Mouse (Mus musculus): ENCODE data around the gene 9930021J03Rik. TPM values are rescaled to one million over a fixed set of nuclear protein-coding genes. Genes with fewer than 3 reads are reported as not detected.

9930021J03Rik gene
- total and polyA plus RNA-seq, 2 experiments from 2014 or later: 5.2 to 23.8 TPM

GRCm38 (mm10) chr19:29842973-29843372 is 37.2 kb upstream of the 9930021J03Rik start:
- DNase-seq (ENCODE audit: low spot score): no peak
- Histone ChIP-seq H3K4me2 (ENCODE audit: low read depth, low read length) (no peak overlapping the region), H3K9me3 (ENCODE audit: low read length) (no peaks in the 10 kb centered on the region), H3K27ac (peak overlapping the region; percentile 81), H3K4me3 (ENCODE audit: low read length) (no peak overlapping the region), H3K27me3 (ENCODE audit: insufficient read depth, low read length) (no peaks in the 10 kb centered on the region), H3K4me1 (ENCODE audit: insufficient read depth, low read length) (peaks cover 17% of the 10 kb centered on the region; the same call in 1 of the 2 replicates), H3K36me3 (ENCODE audit: insufficient read depth, low read length) (no peaks in the 10 kb centered on the region), H3K9ac (replicated peaks; ENCODE audit: low read length) (no peak overlapping the region)
- no peak for TF ChIP-seq CTCF (IDR thresholded peaks at IDR 0.05; ENCODE audit: low read depth)
- WGBS: 61% methylated on average over 8 of the region's 8 CpGs
- no peak for ATAC-seq

DNA sequence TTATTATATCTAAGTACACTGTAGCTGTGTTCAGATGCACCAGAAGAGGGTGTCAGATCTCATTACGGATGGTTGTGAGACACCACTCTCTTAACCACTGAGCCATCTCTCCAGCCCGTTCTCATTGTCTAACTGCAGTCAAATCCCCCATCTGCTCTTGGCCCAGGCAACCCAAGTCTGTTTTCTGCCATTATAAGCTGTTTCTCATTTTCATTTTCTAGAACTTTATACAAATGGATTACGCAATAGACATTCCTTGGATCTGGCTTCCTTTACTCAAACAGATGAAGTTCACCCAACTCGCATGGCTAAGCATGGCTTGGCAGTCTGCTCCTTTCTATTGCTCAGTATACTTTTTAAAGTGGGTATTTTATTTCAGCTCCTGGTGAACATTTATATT is 34.9 kb upstream of the 9930021J03Rik start:
- H3K27me3 ChIP-seq (ENCODE audit: insufficient read depth, low read length): no peaks in the 10 kb centered on the region
- ATAC-seq (no peak), DNase-seq (ENCODE audit: low spot score) (no peak)
- TF ChIP-seq CTCF (IDR thresholded peaks at IDR 0.05; ENCODE audit: low read depth): no peak
- no peaks in the 10 kb centered on the region for H3K36me3 ChIP-seq (ENCODE audit: insufficient read depth, low read length)
- peaks cover 17% of the 10 kb centered on the region; the same call in 1 of the 2 replicates for H3K4me1 ChIP-seq (ENCODE audit: insufficient read depth, low read length)
- no peaks in the 10 kb centered on the region for H3K9me3 ChIP-seq (ENCODE audit: low read length)
- no peak overlapping the region for H3K4me3 ChIP-seq (ENCODE audit: low read length)
- H3K27ac ChIP-seq: no peak overlapping the region
- WGBS: 86% methylated on average over 4 of the region's 4 CpGs
- no peak overlapping the region for H3K4me2 ChIP-seq (ENCODE audit: low read depth, low read length)
- H3K9ac ChIP-seq (replicated peaks; ENCODE audit: low read length): no peak overlapping the region

- WGBS: 62% methylated on average over 3 of the region's 3 CpGs
Measured at GRCm38 (mm10) chr19:29838636-29839135, 32.9 kb upstream of the 9930021J03Rik start.

DNA sequence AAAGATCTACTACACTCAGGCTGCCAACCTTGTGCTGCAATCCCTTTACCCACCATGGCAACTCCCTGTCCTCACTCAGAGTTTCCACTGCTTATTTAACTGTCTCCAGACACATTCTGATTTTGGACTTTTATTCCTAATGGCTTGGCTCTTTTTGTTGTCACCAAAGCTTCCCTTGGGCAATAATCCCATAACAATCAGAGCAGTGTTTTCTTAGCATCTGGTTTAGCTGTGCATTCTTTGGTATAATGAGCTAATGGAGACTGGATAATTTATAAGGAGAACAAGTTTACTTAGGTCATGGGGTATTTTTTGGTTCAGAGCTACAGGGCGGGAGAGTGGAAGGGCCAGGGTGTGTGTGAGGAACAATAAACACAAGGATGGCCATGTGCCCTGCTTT is 32.4 kb upstream of the 9930021J03Rik start:
- 79% methylated on average over 1 of the region's 1 CpGs for WGBS
- Histone ChIP-seq H3K4me1 (ENCODE audit: insufficient read depth, low read length) (0 out of 2 replicates have a peak, but pooled peaks cover 1% of the 10 kb centered on the region), H3K36me3 (ENCODE audit: insufficient read depth, low read length) (no peaks in the 10 kb centered on the region), H3K27ac (no peak overlapping the region), H3K4me3 (ENCODE audit: low read length) (no peak overlapping the region), H3K4me2 (ENCODE audit: low read depth, low read length) (no peak overlapping the region), H3K9me3 (ENCODE audit: low read length) (no peaks in the 10 kb centered on the region), H3K27me3 (ENCODE audit: insufficient read depth, low read length) (no peaks in the 10 kb centered on the region), H3K9ac (replicated peaks; ENCODE audit: low read length) (no peak overlapping the region)
- ATAC-seq: no peak
- DNase-seq (ENCODE audit: low spot score): no peak
- TF ChIP-seq CTCF (IDR thresholded peaks at IDR 0.05; ENCODE audit: low read depth): no peak

More at GRCm38 (mm10) chr19:29838636-29839135, 32.9 kb upstream of the 9930021J03Rik start:
- H3K9ac ChIP-seq (replicated peaks; ENCODE audit: low read length): no peak overlapping the region
- 0 out of 2 replicates have a peak, but pooled peaks cover 6% of the 10 kb centered on the region for H3K4me1 ChIP-seq (ENCODE audit: insufficient read depth, low read length)
- H3K27me3 ChIP-seq (ENCODE audit: insufficient read depth, low read length): no peaks in the 10 kb centered on the region
- ATAC-seq (no peak), DNase-seq (ENCODE audit: low spot score) (no peak)
- no peaks in the 10 kb centered on the region for H3K9me3 ChIP-seq (ENCODE audit: low read length)
- no peak overlapping the region for H3K4me3 ChIP-seq (ENCODE audit: low read length)
- no peak overlapping the region for H3K27ac ChIP-seq
- no peaks in the 10 kb centered on the region for H3K36me3 ChIP-seq (ENCODE audit: insufficient read depth, low read length)
- TF ChIP-seq CTCF (IDR thresholded peaks at IDR 0.05; ENCODE audit: low read depth): no peak
- H3K4me2 ChIP-seq (ENCODE audit: low read depth, low read length): no peak overlapping the region

- no peak overlapping the region for H3K9ac ChIP-seq (replicated peaks; ENCODE audit: low read length)
- no peak overlapping the region for H3K4me3 ChIP-seq (ENCODE audit: low read length)
- H3K9me3 ChIP-seq (ENCODE audit: low read length): no peaks in the 10 kb centered on the region
- WGBS: 81% methylated on average over 3 of the region's 3 CpGs
- no peak for TF ChIP-seq CTCF (IDR thresholded peaks at IDR 0.05; ENCODE audit: low read depth)
- H3K27ac ChIP-seq: no peak overlapping the region
- H3K4me1 ChIP-seq (ENCODE audit: insufficient read depth, low read length): no peaks in the 10 kb centered on the region
- H3K4me2 ChIP-seq (ENCODE audit: low read depth, low read length): no peak overlapping the region
- H3K36me3 ChIP-seq (ENCODE audit: insufficient read depth, low read length): no peaks in the 10 kb centered on the region
- DNase-seq (ENCODE audit: low spot score) (no peak), ATAC-seq (no peak)
- H3K27me3 ChIP-seq (ENCODE audit: insufficient read depth, low read length): no peaks in the 10 kb centered on the region
Measured at GRCm38 (mm10) chr19:29835364-29836034, 29.7 kb upstream of the 9930021J03Rik start.

DNA sequence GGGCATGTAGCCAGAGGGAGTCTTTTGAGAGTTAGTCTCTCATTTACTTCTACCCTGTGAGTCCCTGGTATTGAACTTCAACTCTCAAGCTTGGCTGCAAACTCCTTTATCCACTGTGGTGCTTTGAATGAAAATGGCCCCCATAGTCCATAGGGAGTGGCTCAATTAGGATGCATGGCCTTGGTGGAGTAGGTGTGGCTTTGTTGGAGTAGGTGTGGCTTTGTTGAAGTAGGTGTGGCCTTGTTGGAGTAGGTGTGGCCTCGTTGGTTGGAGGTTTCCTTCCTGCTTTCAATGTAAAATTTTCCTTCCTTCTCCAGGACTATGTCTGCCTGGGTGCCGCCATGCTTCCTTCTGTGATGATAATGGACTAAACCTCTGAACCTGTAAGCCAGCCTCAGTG is 25.1 kb upstream of the 9930021J03Rik start:
- no peak overlapping the region for H3K27ac ChIP-seq
- 80% methylated on average over 2 of the region's 2 CpGs for WGBS
- ATAC-seq (no peak), DNase-seq (ENCODE audit: low spot score) (no peak)
- no peaks in the 10 kb centered on the region for H3K9me3 ChIP-seq (ENCODE audit: low read length)
- no peaks in the 10 kb centered on the region for H3K36me3 ChIP-seq (ENCODE audit: insufficient read depth, low read length)
- no peak overlapping the region for H3K4me3 ChIP-seq (ENCODE audit: low read length)
- no peaks in the 10 kb centered on the region for H3K4me1 ChIP-seq (ENCODE audit: insufficient read depth, low read length)
- no peak overlapping the region for H3K9ac ChIP-seq (replicated peaks; ENCODE audit: low read length)
- no peak overlapping the region for H3K4me2 ChIP-seq (ENCODE audit: low read depth, low read length)
- H3K27me3 ChIP-seq (ENCODE audit: insufficient read depth, low read length): no peaks in the 10 kb centered on the region
- no peak for TF ChIP-seq CTCF (IDR thresholded peaks at IDR 0.05; ENCODE audit: low read depth)

GRCm38 (mm10) chr19:29828558-29828957 is 22.8 kb upstream of the 9930021J03Rik start:
- H3K27me3 ChIP-seq (ENCODE audit: insufficient read depth, low read length): no peaks in the 10 kb centered on the region
- H3K4me1 ChIP-seq (ENCODE audit: insufficient read depth, low read length): no peaks in the 10 kb centered on the region
- no peak for ATAC-seq
- no peak overlapping the region for H3K4me2 ChIP-seq (ENCODE audit: low read depth, low read length)
- no peak overlapping the region for H3K9ac ChIP-seq (replicated peaks; ENCODE audit: low read length)
- TF ChIP-seq CTCF (IDR thresholded peaks at IDR 0.05; ENCODE audit: low read depth): no peak
- no peak overlapping the region for H3K27ac ChIP-seq
- no peak for DNase-seq (ENCODE audit: low spot score)
- no peaks in the 10 kb centered on the region for H3K36me3 ChIP-seq (ENCODE audit: insufficient read depth, low read length)
- no peak overlapping the region for H3K4me3 ChIP-seq (ENCODE audit: low read length)
- no peaks in the 10 kb centered on the region for H3K9me3 ChIP-seq (ENCODE audit: low read length)
- 80% methylated on average over 5 of the region's 5 CpGs for WGBS
